Mouse (Mus musculus): ENCODE measurements around the gene Cpne4. TPM values are rescaled to one million over a fixed set of nuclear protein-coding genes. Genes with fewer than 3 reads are reported as not detected.

The Cpne4 gene
- not detected in 4 replicates for total RNA-seq (2023)

GRCm38 (mm10) chr9:104546986-104547385 is at the start of gene Cpne4:
TSS of gene Cpne4 (plus strand) at chr9:104547286.

GRCm38 (mm10) chr9:105053147-105053557 is 506.1 kb downstream of the Cpne4 start, which contains the start of gene Mrpl3:
TSS of gene Mrpl3 (plus strand) at chr9:105053239.

Other genes starting within 250 kb of the Cpne4 start
- gene Acpp, start 209.5 kb upstream of the Cpne4 start, total RNA-seq (2023) = 3.6 to 6.4 TPM (median 4.5 TPM) in 4 replicates